Mouse (Mus musculus) cortical plate, adult 2 months (tissue): ENCODE measurements around the gene Mtf2.

Experiments
- CTCF ChIP-seq: fragments of 200-500 bp; IDR thresholded peaks from 2 replicates; pipeline ENCODE4 v1.5.1; 2011; ENCODE audit warnings: mild to moderate bottlenecking, control low read depth, low read length; ENCODE audit not compliant: insufficient read depth; ENCODE audit errors: extremely low read depth
- POLR2A ChIP-seq: fragments of 200-500 bp; IDR thresholded peaks from 2 replicates; pipeline ENCODE4 v1.6.1; 2011; ENCODE audit warnings: mild to moderate bottlenecking, low read length, control low read depth; ENCODE audit not compliant: insufficient read depth; ENCODE audit errors: extremely low read depth

GRCm38 (mm10) chr5:108021346-108021745 lies 44.1 kb upstream of the Mtf2 start:
- no peak for TF ChIP-seq CTCF
- TF ChIP-seq POLR2A, result no peak
